Mouse (Mus musculus) left cerebral cortex, adult 8-10 months (tissue): Measurements from ENCODE around the gene Cd5l. TPM values are rescaled to one million over a fixed set of nuclear protein-coding genes. Genes with fewer than 3 reads are reported as not detected.
"Not testable (repeated sequence)": the region's sequence is repeated elsewhere in the genome, so short reads cannot be mapped to it uniquely, and the experiment has no call there.

Source experiments
- DNase-seq, 2 experiments: peaks; one replicate each; pipeline ENCODE4 v3.0.0; 2022; ENCODE audit warnings: low spot score in 2 of 2
- total RNA-seq, 4 experiments: library from RNA; stranded (reverse); gene quantifications; 2 replicates each; pipeline ENCODE4 v1.2.4; 2022

Gene Cd5l
- not detected for total RNA-seq

GRCm38 (mm10) chr3:87357581-87357980 lies at the start of gene Cd5l:
TSS of gene Cd5l (plus strand) at chr3:87357881.
- no peak for DNase-seq

DNA sequence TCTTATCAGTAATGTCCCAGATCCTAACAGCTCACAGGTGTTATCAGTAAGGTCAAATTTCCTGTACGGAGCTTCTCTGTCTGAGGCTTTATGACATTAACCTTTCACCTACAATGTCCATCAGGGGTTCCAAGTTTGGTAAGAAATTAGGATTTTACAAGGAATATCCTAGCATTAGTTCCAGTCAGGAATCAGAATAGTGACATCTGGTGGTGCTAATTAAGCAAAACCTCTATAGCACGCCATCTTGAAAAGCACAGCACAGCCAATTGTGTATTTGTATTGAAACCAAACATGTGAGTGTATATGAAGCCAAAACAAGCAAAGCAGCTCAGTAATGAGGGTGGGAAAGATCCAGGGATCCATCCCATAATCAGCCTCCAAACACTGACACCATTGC lies 47.8 kb upstream of the Cd5l start:
- DNase-seq = no peak

DNA sequence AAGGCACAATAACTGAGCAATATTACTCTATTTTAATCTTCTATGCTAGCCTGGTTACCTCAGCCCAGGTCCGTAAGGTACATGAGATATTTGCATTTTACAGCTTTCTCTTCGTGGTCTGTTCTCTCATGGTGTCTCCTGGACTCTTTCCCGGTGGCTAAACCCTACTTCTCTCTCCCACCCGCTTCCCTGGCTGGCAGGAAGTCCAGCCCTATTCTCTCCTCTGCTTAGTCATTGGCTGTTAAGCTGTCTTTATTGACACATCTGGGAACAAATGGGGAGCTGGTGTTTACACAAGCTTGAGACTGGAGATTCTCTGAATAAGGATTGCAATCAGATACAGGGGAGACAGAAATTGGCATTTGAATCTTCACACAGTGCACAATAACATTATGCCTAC lies 35.1 kb upstream of the Cd5l start:
- DNase-seq = no peak

DNA sequence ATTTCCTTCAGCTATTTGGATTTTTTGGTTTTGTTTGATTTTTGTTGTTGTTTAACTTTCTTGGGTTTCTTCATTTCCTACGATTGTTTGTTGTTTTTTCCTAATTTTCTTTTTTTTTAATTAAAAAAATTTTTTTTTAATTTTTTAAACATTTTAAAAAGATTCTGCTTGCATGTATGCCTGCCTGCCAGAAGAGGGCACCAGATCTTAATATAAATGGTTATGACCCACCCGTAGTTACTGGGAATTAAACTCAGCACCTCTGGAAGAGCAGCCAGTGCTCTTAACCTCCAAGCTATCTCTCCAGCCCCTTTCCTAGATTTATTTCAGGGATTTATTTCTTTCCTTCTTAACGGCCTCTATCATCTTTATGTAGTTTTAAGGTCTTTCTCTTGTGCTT lies 33.9 kb upstream of the Cd5l start:
- DNase-seq = no peak

GRCm38 (mm10) chr3:87337899-87338298 lies 19.8 kb upstream of the Cd5l start:
- DNase-seq = no peak

- not testable (repeated sequence) for DNase-seq
Observed at GRCm38 (mm10) chr3:87350992-87351391, 6.7 kb upstream of the Cd5l start.

GRCm38 (mm10) chr3:87359215-87359614 lies 1.5 kb downstream of the Cd5l start:
- DNase-seq = no peak

DNA sequence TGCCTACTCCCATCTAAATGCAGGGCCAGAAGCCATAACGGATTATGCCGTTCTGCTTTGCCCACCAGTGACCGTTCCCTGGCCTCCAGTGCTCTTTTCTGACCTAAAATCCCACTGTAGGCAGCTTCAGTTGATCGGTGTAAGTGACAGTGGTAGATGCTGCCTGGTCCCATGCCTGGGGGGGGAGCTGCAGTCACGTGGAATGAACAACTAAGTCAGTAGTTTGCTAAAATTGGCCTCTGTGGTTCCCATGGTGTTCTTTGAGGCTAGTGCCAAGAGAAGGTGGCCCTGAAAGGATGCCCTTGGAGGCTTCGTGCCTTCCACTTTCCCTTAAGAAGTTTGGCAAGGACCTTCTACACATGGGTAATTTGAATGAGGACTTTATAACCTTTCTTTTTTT lies 2.8 kb downstream of the Cd5l start:
- no peak for DNase-seq

- DNase-seq = no peak
Observed at GRCm38 (mm10) chr3:87365691-87366090, 8.0 kb downstream of the Cd5l start.

GRCm38 (mm10) chr3:87367511-87367910 lies 9.8 kb downstream of the Cd5l start:
- DNase-seq = no peak

DNA sequence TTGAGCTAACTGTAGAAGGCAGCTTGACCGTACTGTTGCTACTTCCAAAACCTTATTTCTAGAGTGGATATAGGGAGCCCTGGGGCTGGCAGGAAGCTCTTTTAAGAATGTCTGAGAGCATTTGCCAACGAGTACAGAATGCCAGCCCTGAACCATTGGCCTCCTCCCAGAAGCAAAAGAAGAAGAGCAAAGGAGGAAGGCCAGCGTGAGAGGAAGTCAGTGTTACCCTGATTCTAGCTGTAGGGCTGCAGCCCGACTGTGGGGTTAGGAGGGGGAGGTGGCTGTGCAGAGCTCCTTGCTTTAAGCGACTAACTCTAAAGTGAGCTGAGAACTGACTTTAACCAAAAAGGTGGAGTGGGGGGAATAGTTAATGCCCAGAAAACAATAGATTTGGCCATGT lies 11.5 kb downstream of the Cd5l start:
- no peak for DNase-seq

DNA sequence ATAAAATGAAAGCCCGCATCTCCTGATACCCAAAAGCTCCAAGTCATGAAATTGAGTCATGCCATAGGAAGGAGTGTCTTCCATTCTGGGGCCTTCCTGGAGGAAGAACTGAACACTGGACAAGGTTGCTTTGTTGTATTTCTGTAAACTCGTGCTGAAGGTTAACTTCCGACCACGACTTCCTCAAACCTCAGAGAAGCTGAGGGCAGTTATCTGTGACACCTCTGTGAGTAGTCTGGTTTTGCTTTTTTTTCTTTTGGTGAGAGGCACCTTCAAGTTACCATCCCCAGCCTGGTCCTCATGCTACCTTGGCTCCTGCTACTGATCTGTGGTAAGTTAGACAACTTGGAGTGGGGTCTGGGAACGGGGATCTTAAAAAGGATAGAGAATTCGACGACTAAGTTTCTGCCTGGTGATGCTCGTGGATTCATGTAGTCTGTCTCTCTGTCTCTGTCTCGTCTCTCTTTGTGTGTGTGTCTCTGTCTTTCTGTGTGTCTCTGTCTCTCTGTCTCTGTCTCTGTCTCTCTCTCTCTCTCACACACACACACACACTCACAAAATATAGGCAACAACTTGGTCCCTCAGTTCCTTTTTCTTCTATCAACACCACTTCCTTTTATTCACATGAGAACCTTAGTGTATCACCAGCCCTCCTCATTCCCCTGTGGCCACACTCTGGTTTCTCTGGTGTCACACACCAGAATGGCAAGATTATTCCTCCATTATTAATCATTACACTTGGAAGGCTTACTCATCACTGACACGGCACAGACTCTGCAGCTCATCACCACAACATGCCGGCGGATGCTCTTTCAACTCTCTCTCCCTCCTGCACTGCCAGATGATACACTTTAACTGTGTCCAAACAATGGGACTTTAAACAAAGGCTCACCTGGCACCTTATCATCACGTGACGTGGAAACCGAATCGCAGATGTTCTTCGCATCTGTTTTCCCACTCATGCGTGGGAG lies 18.8 kb downstream of the Cd5l start, which contains the start of gene Fcrl1:
Fcrl1 (plus strand) TSS at position 193 of the 971 bp plus-strand sequence.
- DNase-seq = no peak

- no peak for DNase-seq
Observed at GRCm38 (mm10) chr3:87377228-87377627, 19.5 kb downstream of the Cd5l start.

- DNase-seq = no peak
Observed at GRCm38 (mm10) chr3:87377719-87378118, 20.0 kb downstream of the Cd5l start.

DNA sequence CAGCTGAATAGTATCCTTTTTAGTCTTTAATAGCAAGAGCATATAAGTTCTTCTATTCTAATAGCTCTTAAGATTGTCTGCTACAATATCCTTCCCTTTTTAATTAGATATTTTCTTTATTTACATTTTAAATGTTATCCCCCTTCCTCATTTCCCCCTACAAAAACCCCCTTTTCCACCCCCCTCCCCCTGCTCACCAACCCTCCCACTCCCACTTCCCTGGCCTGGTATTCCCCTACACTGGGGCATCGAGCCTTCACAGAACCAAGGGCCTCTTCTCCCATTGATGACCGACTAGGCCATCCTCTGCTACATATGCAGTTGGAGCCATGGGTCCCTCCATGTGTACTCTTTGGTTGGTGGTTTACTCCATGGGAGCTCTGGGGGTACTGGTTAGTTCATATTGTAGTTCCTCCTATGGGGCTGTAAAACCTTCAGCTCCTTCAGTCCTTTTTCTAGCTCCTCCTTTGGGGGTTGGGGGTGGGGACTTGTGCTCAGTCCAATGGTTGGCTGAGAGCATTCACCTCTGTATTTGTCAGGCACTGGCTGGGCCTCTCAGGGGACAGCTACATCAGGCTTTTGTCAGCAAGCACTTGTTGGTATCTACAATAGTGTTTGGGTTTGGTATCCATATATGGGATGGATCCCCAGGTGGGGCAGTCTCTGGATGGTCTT lies 22.1 kb downstream of the Cd5l start:
- not testable (repeated sequence) for DNase-seq

- DNase-seq = no peak
Observed at GRCm38 (mm10) chr3:87381806-87382712, 24.4 kb downstream of the Cd5l start.

GRCm38 (mm10) chr3:87383308-87383707 lies 25.6 kb downstream of the Cd5l start:
- no peak for DNase-seq

GRCm38 (mm10) chr3:87385105-87385504 lies 27.4 kb downstream of the Cd5l start:
- DNase-seq = no peak

GRCm38 (mm10) chr3:87390935-87391334 lies 33.3 kb downstream of the Cd5l start:
- DNase-seq = no peak

DNA sequence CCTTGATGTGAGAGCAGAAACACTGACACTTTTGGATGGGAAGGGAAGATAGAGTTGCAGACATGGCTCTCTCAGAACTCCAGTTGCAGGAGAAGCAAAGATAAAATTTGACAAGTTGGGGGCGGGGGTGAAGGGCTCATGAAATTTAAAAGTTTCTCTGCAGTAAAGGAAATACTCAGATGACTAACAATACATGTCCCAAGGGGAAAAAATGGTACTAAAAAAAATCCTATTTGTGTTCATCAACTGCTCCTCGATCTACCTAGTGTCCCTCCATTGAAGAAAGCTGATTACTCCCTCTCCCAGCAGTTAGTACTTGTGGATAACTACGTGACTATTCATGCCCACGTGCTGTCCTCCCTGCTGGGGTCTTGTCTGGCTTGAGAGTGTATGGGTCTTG lies 41.1 kb downstream of the Cd5l start:
- DNase-seq = no peak

DNA sequence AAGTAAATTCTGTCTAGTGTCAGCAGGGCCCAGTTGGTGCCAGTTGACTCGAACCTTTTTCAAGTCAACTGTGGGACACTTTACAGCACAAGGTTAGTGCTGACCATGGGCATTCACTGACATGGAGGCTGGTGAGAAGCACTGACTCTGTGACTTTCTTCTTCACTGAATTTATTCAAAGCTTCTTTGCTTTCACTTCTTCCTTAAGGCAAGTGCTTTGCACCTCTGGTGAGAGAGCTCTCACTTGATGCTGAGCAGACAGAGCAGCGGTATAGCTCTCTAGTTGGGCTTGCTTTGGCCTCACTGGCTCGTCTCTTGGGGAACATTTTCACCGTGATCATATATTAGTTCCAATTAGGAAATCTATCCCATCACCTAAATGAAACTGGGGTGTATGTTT lies 42.2 kb downstream of the Cd5l start:
- no peak for DNase-seq
